Mouse (Mus musculus) Muller cell, postnatal 12 days (primary cell): ENCODE measurements around the gene Trip6.

ENCODE experiments used
- DNase-seq: peaks from one replicate; pipeline ENCODE4 v3.0.0-alpha.2; 2015; ENCODE audit errors: inconsistent ontology term

Gene Trip6

GRCm38 (mm10) chr5:137314193-137315083 lies at the start of gene Trip6:
Gene Trip6 (minus strand): TSS chr5:137314404.
- DNase-seq, result peak; percentile 97

- DNase-seq, result no peak
Observed at GRCm38 (mm10) chr5:137358382-137358781, 44.2 kb upstream of the Trip6 start.

DNA sequence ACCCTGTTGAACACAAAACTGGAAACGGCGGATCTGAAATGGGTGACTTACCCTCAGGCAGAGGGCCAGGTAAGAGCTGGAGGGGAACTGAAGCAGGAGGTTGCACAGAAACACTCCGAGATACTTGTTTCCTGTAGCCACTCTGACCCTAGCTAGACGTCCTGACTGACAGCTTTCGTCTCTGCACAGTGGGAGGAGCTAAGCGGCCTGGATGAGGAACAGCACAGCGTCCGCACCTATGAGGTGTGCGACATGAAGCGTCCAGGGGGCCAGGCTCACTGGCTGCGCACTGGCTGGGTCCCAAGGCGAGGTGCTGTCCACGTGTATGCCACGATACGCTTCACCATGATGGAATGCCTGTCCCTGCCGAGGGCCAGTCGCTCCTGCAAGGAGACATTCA lies 39.9 kb upstream of the Trip6 start:
- DNase-seq, result no peak

GRCm38 (mm10) chr5:137352011-137352975 lies 38.1 kb upstream of the Trip6 start:
- peak; percentile 27 for DNase-seq

GRCm38 (mm10) chr5:137351394-137351793 lies 37.2 kb upstream of the Trip6 start:
- peak; percentile 9 for DNase-seq

GRCm38 (mm10) chr5:137351058-137351380 lies 36.8 kb upstream of the Trip6 start:
- peak; percentile 14 for DNase-seq

DNA sequence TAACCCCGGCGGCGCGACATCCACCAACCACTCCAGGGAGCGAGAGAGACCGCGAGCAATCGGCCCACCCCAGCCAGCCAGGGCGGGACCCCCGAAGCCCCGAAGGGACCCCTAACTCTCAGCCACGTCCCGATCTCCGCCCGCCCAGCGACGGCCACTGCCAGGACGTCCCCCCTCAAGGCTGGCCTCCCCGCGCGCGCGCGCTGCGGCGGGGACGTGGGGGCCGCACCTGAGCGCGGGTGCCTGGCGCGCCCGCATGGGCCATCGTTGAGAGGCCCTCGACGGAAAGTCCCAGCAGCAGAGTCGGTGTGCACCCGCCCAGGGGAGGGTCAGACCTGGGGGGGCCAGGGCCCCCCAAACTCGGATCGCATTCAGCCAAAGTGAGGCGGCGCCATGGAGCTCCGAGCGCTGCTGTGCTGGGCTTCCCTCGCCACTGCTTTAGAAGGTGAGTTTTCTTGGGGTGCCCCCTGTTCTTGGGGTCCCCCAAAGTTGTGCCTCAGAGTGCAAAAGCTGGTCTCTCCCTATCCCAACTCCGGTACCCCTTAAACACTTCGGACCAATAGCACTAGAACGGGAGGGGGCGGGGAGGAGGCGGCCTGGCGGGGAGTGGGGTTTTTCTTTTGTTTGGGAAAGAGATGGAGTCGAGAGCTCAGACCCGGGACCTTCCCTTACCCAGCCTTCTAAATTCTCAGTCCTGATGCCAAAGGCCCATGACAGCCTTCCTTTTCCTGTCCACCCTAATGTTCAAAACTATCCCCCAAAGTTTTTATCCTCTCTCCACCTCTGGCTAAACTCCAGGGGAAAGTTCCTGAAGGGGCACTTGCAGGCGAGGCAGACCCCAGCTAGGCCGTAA lies 36.2 kb upstream of the Trip6 start:
- DNase-seq, result no peak

GRCm38 (mm10) chr5:137349384-137350204 lies 35.4 kb upstream of the Trip6 start, which contains the start of gene Ephb4:
Gene Ephb4 (plus strand): TSS chr5:137350109.
- DNase-seq, result peak; percentile 98

- DNase-seq, result peak; percentile 17
Observed at GRCm38 (mm10) chr5:137348482-137349383, 34.5 kb upstream of the Trip6 start.

- no peak for DNase-seq
Observed at GRCm38 (mm10) chr5:137347856-137348255, 33.7 kb upstream of the Trip6 start.

- no peak for DNase-seq
Observed at GRCm38 (mm10) chr5:137346983-137347382, 32.8 kb upstream of the Trip6 start.

DNA sequence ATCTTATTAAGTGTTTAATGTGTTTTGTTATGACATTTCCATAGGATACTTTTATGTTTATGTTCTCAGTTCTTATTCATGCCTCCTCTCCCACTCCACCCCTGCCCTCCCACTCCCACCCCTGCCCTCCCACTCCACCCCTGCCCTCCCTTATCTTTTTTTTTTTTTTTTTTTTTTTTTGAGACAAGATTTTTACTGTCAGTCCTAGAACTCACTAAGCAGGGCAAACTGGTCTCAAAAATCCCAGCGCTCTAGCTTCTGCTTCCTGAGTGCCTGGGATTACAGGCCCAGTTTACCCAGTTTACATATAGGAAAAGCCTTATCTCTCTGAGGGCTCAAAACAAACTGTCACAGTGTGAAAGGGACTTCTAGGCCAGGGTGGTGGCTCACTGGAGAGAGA lies 32.2 kb upstream of the Trip6 start:
- no peak for DNase-seq

GRCm38 (mm10) chr5:137345821-137346220 lies 31.6 kb upstream of the Trip6 start:
- DNase-seq, result no peak

- no peak for DNase-seq
Observed at GRCm38 (mm10) chr5:137343869-137344268, 29.7 kb upstream of the Trip6 start.

- no peak for DNase-seq
Observed at GRCm38 (mm10) chr5:137343412-137343811, 29.2 kb upstream of the Trip6 start.

DNA sequence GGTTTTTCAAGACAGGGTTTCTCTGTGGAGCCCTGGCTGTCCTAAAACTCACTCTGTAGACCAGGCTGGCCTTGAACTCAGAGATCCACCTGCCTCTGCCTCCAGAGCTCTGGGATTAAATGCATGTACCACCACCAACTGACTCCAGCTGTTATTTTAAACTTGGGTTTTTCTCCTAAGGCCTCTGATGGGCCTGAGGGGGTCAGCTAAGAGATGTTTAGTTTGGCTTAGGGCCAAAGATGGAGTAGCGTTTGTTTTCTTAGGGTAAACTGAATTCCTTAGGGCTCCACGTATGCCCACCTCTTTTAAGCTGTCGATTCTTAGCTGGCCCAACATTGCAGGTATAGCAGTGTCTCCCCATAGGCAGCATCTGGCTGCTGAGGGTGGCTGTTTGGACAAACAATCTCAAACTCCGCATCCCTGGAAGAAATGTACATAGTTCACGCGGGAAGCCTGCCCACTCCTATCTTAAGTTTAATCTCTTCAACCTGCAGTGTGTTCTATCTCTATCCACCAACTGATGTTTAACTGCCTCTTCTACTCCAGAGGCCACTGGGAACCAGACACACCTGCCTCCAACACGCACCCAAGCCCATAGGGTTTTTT lies 28.3 kb upstream of the Trip6 start:
- no peak for DNase-seq

DNA sequence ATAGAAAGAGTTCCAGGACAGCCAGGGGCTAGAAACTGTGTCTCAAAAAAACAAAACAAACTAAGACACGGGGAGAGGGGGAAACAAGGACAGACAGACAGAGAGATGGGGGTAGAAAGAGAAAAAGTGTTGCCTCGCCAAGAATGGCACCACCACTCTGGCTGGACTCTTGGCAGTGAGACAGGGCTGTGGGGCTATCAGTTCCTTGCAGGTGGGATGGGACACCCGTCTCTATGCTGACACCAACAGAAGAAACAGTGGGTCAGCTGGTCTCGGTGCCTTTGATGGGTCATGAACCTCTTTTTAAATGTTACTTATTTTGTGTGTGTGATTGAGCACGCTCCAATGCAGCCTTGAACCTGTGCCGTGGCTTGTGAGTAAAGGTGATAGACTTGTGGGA lies 26.0 kb upstream of the Trip6 start:
- no peak for DNase-seq

DNA sequence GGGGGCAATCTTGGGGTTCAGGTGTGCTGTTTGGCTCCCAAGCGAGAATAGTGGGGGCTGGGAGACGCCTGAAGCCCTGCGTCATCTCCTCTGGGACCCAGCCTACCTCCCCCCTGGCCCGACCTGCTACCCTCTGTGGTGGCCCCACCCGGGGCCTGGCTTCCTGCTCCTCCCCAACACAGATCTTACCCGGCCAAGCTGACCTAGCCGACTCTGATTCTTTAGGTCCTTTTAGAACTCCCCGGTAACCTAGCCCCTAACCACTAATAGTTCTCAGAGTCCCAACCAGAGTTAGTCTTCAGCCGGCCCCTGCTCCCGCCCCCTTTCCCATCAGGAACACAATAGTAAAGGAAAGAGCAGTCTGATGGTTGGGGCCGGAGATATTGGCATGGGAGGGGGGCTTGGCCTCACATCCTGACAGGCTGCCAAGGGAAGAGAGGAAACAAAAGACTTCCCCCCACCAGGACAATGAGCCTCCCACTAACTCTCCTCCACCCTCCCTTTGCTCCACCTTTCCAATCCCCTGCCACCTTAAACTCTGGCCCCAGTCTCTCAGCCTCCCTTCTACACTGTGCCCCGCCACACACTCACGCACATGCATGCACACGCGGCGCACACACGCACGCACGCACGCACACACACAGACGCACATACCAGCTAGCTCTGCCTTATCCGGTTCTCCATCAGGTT lies 25.2 kb upstream of the Trip6 start:
- DNase-seq, result peak; percentile 4
